Mouse (Mus musculus): ENCODE measurements around the gene Elane. TPM values are rescaled to one million over a fixed set of nuclear protein-coding genes. Genes with fewer than 3 reads are reported as not detected.

Gene Elane
- total and polyA plus RNA-seq, 2 experiments from 2014 or later: not detected

DNA sequence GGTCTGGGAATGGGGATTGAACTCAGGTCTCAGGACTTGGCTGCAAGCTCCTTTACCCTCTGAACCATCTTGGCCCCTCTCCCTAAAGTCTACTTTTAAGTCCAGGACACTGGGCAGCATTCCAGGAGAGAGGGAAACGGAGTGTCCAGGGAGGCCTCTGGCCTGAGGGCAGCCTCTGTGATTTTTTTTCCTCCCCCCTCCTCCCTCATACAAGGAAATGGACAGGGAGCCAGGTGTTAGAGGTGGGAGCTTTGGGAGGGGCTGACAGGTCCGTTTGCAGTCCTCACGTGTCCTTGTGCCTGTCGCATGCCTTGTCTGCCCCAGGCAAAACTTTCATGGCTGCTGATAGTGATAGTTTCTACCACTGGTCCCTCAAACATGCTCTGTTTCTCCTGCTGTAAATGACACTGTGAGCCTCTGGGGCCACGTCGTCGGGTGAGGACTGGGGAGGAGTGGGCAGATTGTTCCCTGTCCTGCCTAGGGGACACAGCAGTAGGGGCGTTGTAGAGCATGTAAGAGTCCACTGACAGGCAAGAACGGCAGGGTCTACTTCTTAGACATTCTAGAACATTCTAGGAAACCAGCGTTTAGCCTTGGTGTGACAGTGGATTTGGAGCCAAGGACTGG is 50.4 kb downstream of the Elane start:
- Histone ChIP-seq H3K4me1 (ENCODE audit: insufficient read depth) (no peaks in the 10 kb centered on the region), H3K4me2 (ENCODE audit: low read depth) (no peak overlapping the region), H3K9ac (no peak overlapping the region), H3K27me3 (ENCODE audit: insufficient read depth, low read length) (no peaks in the 10 kb centered on the region), H3K9me3 (ENCODE audit: low read length) (no peaks in the 10 kb centered on the region), H3K27ac (ENCODE audit: low read depth, low read length) (no peak overlapping the region), H3K4me3 (ENCODE audit: low read depth, low read length) (no peak overlapping the region), H3K36me3 (ENCODE audit: insufficient read depth) (peaks cover 8% of the 10 kb centered on the region; the same call in 1 of the 2 replicates)
- WGBS: 76% methylated on average over 10 of the region's 10 CpGs
- ATAC-seq (no peak), DNase-seq (no peak)
- no peak for TF ChIP-seq CTCF (IDR thresholded peaks at IDR 0.05; ENCODE audit: low read depth)

GRCm38 (mm10) chr10:79936911-79937441 is 50.9 kb downstream of the Elane start:
- no peaks in the 10 kb centered on the region for H3K27me3 ChIP-seq (ENCODE audit: insufficient read depth, low read length)
- no peak overlapping the region for H3K27ac ChIP-seq (ENCODE audit: low read depth, low read length)
- WGBS: 36% methylated on average over 27 of the region's 27 CpGs
- H3K36me3 ChIP-seq (ENCODE audit: insufficient read depth): peaks cover 2% of the 10 kb centered on the region; the same call in 1 of the 2 replicates
- no peaks in the 10 kb centered on the region for H3K4me1 ChIP-seq (ENCODE audit: insufficient read depth)
- TF ChIP-seq CTCF (IDR thresholded peaks at IDR 0.05; ENCODE audit: low read depth): no peak
- no peak overlapping the region for H3K4me3 ChIP-seq (ENCODE audit: low read depth, low read length)
- ATAC-seq (no peak), DNase-seq (no peak)
- no peak overlapping the region for H3K9ac ChIP-seq
- H3K9me3 ChIP-seq (ENCODE audit: low read length): no peaks in the 10 kb centered on the region
- H3K4me2 ChIP-seq (ENCODE audit: low read depth): 0 out of 2 replicates have a peak overlapping the region, but pooled peaks have one; percentile 19

Small RNAs within 50 kb of the gene (microRNA-seq; reads per million reads assigned to microRNA genes)
- 0 to 0.24 reads per million in 2 experiments for gene Mir6910

Other genes starting within 250 kb of the Elane start
Only the 30 nearest of the 34 such genes appear.
- gene Tpgs1, start 216.9 kb upstream of the Elane start, total RNA-seq (2014; rRNA removed): 64.2 and 91.5 TPM in 2 replicates
- 128 and 148 TPM in 2 replicates for gene Tpgs1, start 216.9 kb upstream of the Elane start, polyA plus RNA-seq (2015; fragmentation: Nextera tagmentation; extraction: Ambion mirVana)
- 61.9 and 69.9 TPM in 2 replicates for gene Cdc34, start 204.1 kb upstream of the Elane start, total RNA-seq (2014; rRNA removed)
- 67.9 and 76.5 TPM in 2 replicates for gene Cdc34, start 204.1 kb upstream of the Elane start, polyA plus RNA-seq (2015; fragmentation: Nextera tagmentation; extraction: Ambion mirVana)
- gene Gzmm, start 197.2 kb upstream of the Elane start, total RNA-seq (2014; rRNA removed): 2.5 and 3.3 TPM in 2 replicates
- gene Gzmm, start 197.2 kb upstream of the Elane start, polyA plus RNA-seq (2015; fragmentation: Nextera tagmentation; extraction: Ambion mirVana): 1.1 and 1.3 TPM in 2 replicates
- 960 and 1,112 TPM in 2 replicates for gene Bsg, start 181.8 kb upstream of the Elane start, total RNA-seq (2014; rRNA removed)
- gene Bsg, start 181.8 kb upstream of the Elane start, polyA plus RNA-seq (2015; fragmentation: Nextera tagmentation; extraction: Ambion mirVana): 1,015 and 1,046 TPM in 2 replicates
- 28.0 and 34.5 TPM in 2 replicates for gene Hcn2, start 169.6 kb upstream of the Elane start, total RNA-seq (2014; rRNA removed)
- gene Hcn2, start 169.6 kb upstream of the Elane start, polyA plus RNA-seq (2015; fragmentation: Nextera tagmentation; extraction: Ambion mirVana): 3.6 and 4.7 TPM in 2 replicates
- 27.8 and 34.9 TPM in 2 replicates for gene Polrmt, start 139.7 kb upstream of the Elane start, total RNA-seq (2014; rRNA removed)
- gene Polrmt, start 139.7 kb upstream of the Elane start, polyA plus RNA-seq (2015; fragmentation: Nextera tagmentation; extraction: Ambion mirVana): 27.3 and 30.2 TPM in 2 replicates
- gene Fgf22, start 131.2 kb upstream of the Elane start, total RNA-seq (2014; rRNA removed): 0.62 and 1.0 TPM in 2 replicates
- gene Fgf22, start 131.2 kb upstream of the Elane start, polyA plus RNA-seq (2015; fragmentation: Nextera tagmentation; extraction: Ambion mirVana): 0.99 and 1.7 TPM in 2 replicates
- 54.1 and 88.3 TPM in 2 replicates for gene Rnf126, start 119.3 kb upstream of the Elane start, total RNA-seq (2014; rRNA removed)
- 131 and 143 TPM in 2 replicates for gene Rnf126, start 119.3 kb upstream of the Elane start, polyA plus RNA-seq (2015; fragmentation: Nextera tagmentation; extraction: Ambion mirVana)
- gene Fstl3, start 109.0 kb upstream of the Elane start, total RNA-seq (2014; rRNA removed): 2.1 and 4.5 TPM in 2 replicates
- gene Fstl3, start 109.0 kb upstream of the Elane start, polyA plus RNA-seq (2015; fragmentation: Nextera tagmentation; extraction: Ambion mirVana): 1.7 and 2.8 TPM in 2 replicates
- gene Prss57, start 95.3 kb upstream of the Elane start, total RNA-seq (2014; rRNA removed): 0.31 TPM in 1 of 2 replicates, not detected in the other
- gene Prss57, start 95.3 kb upstream of the Elane start, polyA plus RNA-seq (2015; fragmentation: Nextera tagmentation; extraction: Ambion mirVana): 0.35 and 0.67 TPM in 2 replicates
- 154 and 178 TPM in 2 replicates for gene Palm, start 92.7 kb upstream of the Elane start, total RNA-seq (2014; rRNA removed)
- gene Palm, start 92.7 kb upstream of the Elane start, polyA plus RNA-seq (2015; fragmentation: Nextera tagmentation; extraction: Ambion mirVana): 351 and 365 TPM in 2 replicates
- 0.24 and 0.77 TPM in 2 replicates for gene Misp, start 65.3 kb upstream of the Elane start, total RNA-seq (2014; rRNA removed)
- 0.09 and 0.41 TPM in 2 replicates for gene Misp, start 65.3 kb upstream of the Elane start, polyA plus RNA-seq (2015; fragmentation: Nextera tagmentation; extraction: Ambion mirVana)
- gene Ptbp1, start 31.8 kb upstream of the Elane start, total RNA-seq (2014; rRNA removed): 92.9 and 97.3 TPM in 2 replicates
- 53.7 and 55.7 TPM in 2 replicates for gene Ptbp1, start 31.8 kb upstream of the Elane start, polyA plus RNA-seq (2015; fragmentation: Nextera tagmentation; extraction: Ambion mirVana)
- gene Prtn3, start 11.8 kb upstream of the Elane start, total RNA-seq (2014; rRNA removed): 4.9 and 7.8 TPM in 2 replicates
- gene Prtn3, start 11.8 kb upstream of the Elane start, polyA plus RNA-seq (2015; fragmentation: Nextera tagmentation; extraction: Ambion mirVana): 14.9 and 15.4 TPM in 2 replicates
- 427 and 473 TPM in 2 replicates for gene Plppr3, start 11.6 kb upstream of the Elane start, total RNA-seq (2014; rRNA removed)
- gene Plppr3, start 11.6 kb upstream of the Elane start, polyA plus RNA-seq (2015; fragmentation: Nextera tagmentation; extraction: Ambion mirVana): 309 and 328 TPM in 2 replicates
- gene Cfd, start 4.6 kb downstream of the Elane start, total RNA-seq (2014; rRNA removed): not detected in 2 replicates
- gene Cfd, start 4.6 kb downstream of the Elane start, polyA plus RNA-seq (2015; fragmentation: Nextera tagmentation; extraction: Ambion mirVana): not detected in 2 replicates
- gene Med16, start 22.7 kb downstream of the Elane start, total RNA-seq (2014; rRNA removed): 47.0 and 60.9 TPM in 2 replicates
- 46.1 and 56.0 TPM in 2 replicates for gene Med16, start 22.7 kb downstream of the Elane start, polyA plus RNA-seq (2015; fragmentation: Nextera tagmentation; extraction: Ambion mirVana)
- gene Gm26602, start 24.6 kb downstream of the Elane start, total RNA-seq (2014; rRNA removed): not detected in 2 replicates
- 34.4 and 39.2 TPM in 2 replicates for gene Gm26602, start 24.6 kb downstream of the Elane start, polyA plus RNA-seq (2015; fragmentation: Nextera tagmentation; extraction: Ambion mirVana)
- gene Kiss1r, start 30.7 kb downstream of the Elane start, total RNA-seq (2014; rRNA removed): 4.2 and 5.4 TPM in 2 replicates
- 3.4 and 3.6 TPM in 2 replicates for gene Kiss1r, start 30.7 kb downstream of the Elane start, polyA plus RNA-seq (2015; fragmentation: Nextera tagmentation; extraction: Ambion mirVana)
- 117 and 129 TPM in 2 replicates for gene R3hdm4, start 35.0 kb downstream of the Elane start, total RNA-seq (2014; rRNA removed)
- 282 and 333 TPM in 2 replicates for gene R3hdm4, start 35.0 kb downstream of the Elane start, polyA plus RNA-seq (2015; fragmentation: Nextera tagmentation; extraction: Ambion mirVana)
- gene Arid3a, start 40.8 kb downstream of the Elane start, total RNA-seq (2014; rRNA removed): 7.1 and 7.9 TPM in 2 replicates
- gene Arid3a, start 40.8 kb downstream of the Elane start, polyA plus RNA-seq (2015; fragmentation: Nextera tagmentation; extraction: Ambion mirVana): 1.0 and 2.1 TPM in 2 replicates
- 58.2 and 84.6 TPM in 2 replicates for gene Wdr18, start 73.9 kb downstream of the Elane start, total RNA-seq (2014; rRNA removed)
- gene Wdr18, start 73.9 kb downstream of the Elane start, polyA plus RNA-seq (2015; fragmentation: Nextera tagmentation; extraction: Ambion mirVana): 91.9 and 107 TPM in 2 replicates
- 0.14 and 0.15 TPM in 2 replicates for gene Grin3b, start 84.5 kb downstream of the Elane start, total RNA-seq (2014; rRNA removed)
- 0.09 and 0.18 TPM in 2 replicates for gene Grin3b, start 84.5 kb downstream of the Elane start, polyA plus RNA-seq (2015; fragmentation: Nextera tagmentation; extraction: Ambion mirVana)
- gene Tmem259, start 98.1 kb downstream of the Elane start, total RNA-seq (2014; rRNA removed): 109 and 129 TPM in 2 replicates
- gene Tmem259, start 98.1 kb downstream of the Elane start, polyA plus RNA-seq (2015; fragmentation: Nextera tagmentation; extraction: Ambion mirVana): 25.6 and 26.5 TPM in 2 replicates
- gene Cnn2, start 102.3 kb downstream of the Elane start, total RNA-seq (2014; rRNA removed): 19.5 and 28.2 TPM in 2 replicates
- 15.7 and 17.0 TPM in 2 replicates for gene Cnn2, start 102.3 kb downstream of the Elane start, polyA plus RNA-seq (2015; fragmentation: Nextera tagmentation; extraction: Ambion mirVana)
- gene Abca7, start 110.2 kb downstream of the Elane start, total RNA-seq (2014; rRNA removed): 6.1 and 6.2 TPM in 2 replicates
- 1.1 TPM in 2 replicates for gene Abca7, start 110.2 kb downstream of the Elane start, polyA plus RNA-seq (2015; fragmentation: Nextera tagmentation; extraction: Ambion mirVana)
- gene Arhgap45, start 130.4 kb downstream of the Elane start, total RNA-seq (2014; rRNA removed): 2.3 and 2.4 TPM in 2 replicates
- 1.2 and 1.7 TPM in 2 replicates for gene Arhgap45, start 130.4 kb downstream of the Elane start, polyA plus RNA-seq (2015; fragmentation: Nextera tagmentation; extraction: Ambion mirVana)
- gene Polr2e, start 153.5 kb downstream of the Elane start, total RNA-seq (2014; rRNA removed): 104 and 129 TPM in 2 replicates
- 168 and 184 TPM in 2 replicates for gene Polr2e, start 153.5 kb downstream of the Elane start, polyA plus RNA-seq (2015; fragmentation: Nextera tagmentation; extraction: Ambion mirVana)
- gene Gpx4, start 160.9 kb downstream of the Elane start, total RNA-seq (2014; rRNA removed): 401 and 478 TPM in 2 replicates
- gene Gpx4, start 160.9 kb downstream of the Elane start, polyA plus RNA-seq (2015; fragmentation: Nextera tagmentation; extraction: Ambion mirVana): 644 and 800 TPM in 2 replicates
- gene Sbno2, start 219.3 kb downstream of the Elane start, total RNA-seq (2014; rRNA removed): 19.2 and 24.2 TPM in 2 replicates
- gene Sbno2, start 219.3 kb downstream of the Elane start, polyA plus RNA-seq (2015; fragmentation: Nextera tagmentation; extraction: Ambion mirVana): 4.6 and 6.8 TPM in 2 replicates